Mouse (Mus musculus): ENCODE measurements around the gene Skida1.

DNA sequence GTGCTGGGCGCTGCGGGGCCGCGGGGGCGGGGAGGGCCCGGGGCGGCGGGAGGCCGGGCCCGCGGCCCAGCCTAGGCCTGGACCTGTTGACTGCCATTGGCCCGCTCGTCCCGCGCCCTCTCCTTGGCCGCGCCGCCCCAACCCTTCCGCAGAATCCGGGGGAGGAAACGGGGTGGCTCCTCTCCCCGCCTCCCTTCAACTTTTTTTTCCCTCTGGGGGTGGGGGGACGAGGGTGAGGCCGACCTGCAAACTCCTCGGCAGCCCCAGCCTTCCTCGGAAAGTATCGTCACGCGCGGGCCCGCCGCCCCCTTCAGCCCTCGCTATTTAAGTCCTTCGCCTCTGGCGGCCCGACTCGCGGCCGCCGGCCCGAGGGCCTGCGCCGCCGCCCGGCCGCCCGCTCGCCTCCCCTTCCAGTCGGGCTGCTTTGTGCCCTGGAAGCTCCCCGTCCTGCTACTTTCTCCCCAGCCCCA is 8.0 kb upstream of the Skida1 start:
- TF ChIP-seq CTCF (IDR thresholded peaks at IDR 0.05; ENCODE audit: borderline replicate concordance, extremely low read depth, insufficient read depth, insufficient read length) (no peak), POLR2A (IDR thresholded peaks at IDR 0.05; ENCODE audit: borderline replicate concordance, extremely low read depth, insufficient read depth, insufficient read length, poor library complexity, severe bottlenecking) (peak; percentile 81)
